Mouse (Mus musculus) heart, embryonic 13.5 days (tissue): Measurements from ENCODE around the gene Pacsin2. TPM values are rescaled to one million over a fixed set of nuclear protein-coding genes. Genes with fewer than 3 reads are reported as not detected.
A peak's percentile ranks its signal among the peaks of the same experiment; 100 is the strongest.
"Not testable (repeated sequence)": the region's sequence is repeated elsewhere in the genome, so short reads cannot be mapped to it uniquely, and the experiment has no call there.

Experiments
- ATAC-seq: fragments of 200-750 bp; cut with Nextera tagmentation; 2 replicates; pipeline ENCODE4 v1.8.0; 2017; ENCODE audit warnings: moderate TSS enrichment; ENCODE audit not compliant: insufficient number of reproducible peaks, low FRiP score, low TSS enrichment; ENCODE audit errors: extremely low read depth
- H3K27ac ChIP-seq: fragments of 300-500 bp; sonication (generic); replicated peaks from 2 replicates; pipeline ENCODE4 v1.5.1; 2015; ENCODE audit warnings: moderate library complexity, mild to moderate bottlenecking, inconsistent platforms
- H3K27me3 ChIP-seq: fragments of 300-500 bp; sonication (generic); replicated peaks from 2 replicates; pipeline ENCODE4 v1.6.1; 2015; ENCODE audit warnings: mild to moderate bottlenecking, inconsistent platforms
- H3K36me3 ChIP-seq: fragments of 300-500 bp; sonication (generic); 2 replicates; pipeline ENCODE4 v1.6.1; 2015; ENCODE audit warnings: mild to moderate bottlenecking, inconsistent platforms
- H3K4me1 ChIP-seq: fragments of 300-500 bp; sonication (generic); 2 replicates; pipeline ENCODE4 v1.6.1; 2015; ENCODE audit warnings: inconsistent platforms
- H3K4me2 ChIP-seq: fragments of 300-500 bp; sonication (generic); 2 replicates; pipeline ENCODE4 v1.6.1; 2015; ENCODE audit warnings: inconsistent platforms, mild to moderate bottlenecking, moderate library complexity
- H3K4me3 ChIP-seq: fragments of 300-500 bp; sonication (generic); 2 replicates; pipeline ENCODE4 v1.5.1; 2015; ENCODE audit warnings: moderate library complexity, mild to moderate bottlenecking, inconsistent platforms
- H3K9ac ChIP-seq: fragments of 300-500 bp; sonication (generic); 2 replicates; pipeline ENCODE4 v1.6.1; 2015; ENCODE audit warnings: inconsistent platforms, mild to moderate bottlenecking, moderate library complexity
- H3K9me3 ChIP-seq: fragments of 300-500 bp; sonication (generic); 2 replicates; pipeline ENCODE4 v1.6.1; 2016; ENCODE audit warnings: inconsistent platforms
- WGBS: fragments of 180-500 bp; shearing (Covaris S2); methylation state at CpG from one replicate; pipeline ENCODE4 v1.1.7; 2015; ENCODE audit warnings: mixed read lengths; 5-methylcytosine and 5-hydroxymethylcytosine counted together
- polyA plus RNA-seq: library from polyadenylated mRNA; unstranded; fragments of >200 nt; fragmentation: Nextera tagmentation; extraction: Ambion mirVana; gene quantifications from 2 replicates; pipeline ENCODE4 v1.2.1, GENCODE M21; 2015

Gene Pacsin2
- polyA plus RNA-seq, 1 experiment from 2014 or later, result 56.8 TPM

DNA sequence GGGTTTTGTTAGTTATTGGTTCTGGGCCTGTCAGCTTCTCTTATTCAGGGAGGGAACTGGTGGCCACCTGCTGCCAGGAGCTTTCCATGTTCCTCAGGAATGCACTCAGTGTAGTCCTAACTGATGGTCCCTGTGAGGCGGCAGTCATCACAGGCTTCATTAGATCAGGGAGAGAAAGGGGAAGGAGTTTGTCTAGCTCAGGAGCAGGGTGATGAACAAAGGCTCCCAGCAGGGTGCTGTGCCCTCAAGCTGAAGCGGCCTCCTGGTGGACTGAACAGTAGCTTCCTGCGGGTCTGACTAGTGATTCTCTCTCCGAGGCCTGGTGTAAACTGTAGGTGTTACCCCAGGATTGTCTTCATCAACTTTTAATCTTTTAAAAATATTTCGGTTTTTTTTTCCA is 61.4 kb downstream of the Pacsin2 start:
- Histone ChIP-seq H3K9ac (no peak overlapping the region), H3K36me3 (peaks cover 20% of the 10 kb centered on the region), H3K4me1 (peaks cover 42% of the 10 kb centered on the region), H3K9me3 (no peaks in the 10 kb centered on the region), H3K27me3 (no peaks in the 10 kb centered on the region), H3K27ac (no peak overlapping the region), H3K4me2 (no peak overlapping the region), H3K4me3 (no peak overlapping the region)
- WGBS, result 76% methylated on average over 5 of the region's 5 CpGs
- ATAC-seq, result no peak

DNA sequence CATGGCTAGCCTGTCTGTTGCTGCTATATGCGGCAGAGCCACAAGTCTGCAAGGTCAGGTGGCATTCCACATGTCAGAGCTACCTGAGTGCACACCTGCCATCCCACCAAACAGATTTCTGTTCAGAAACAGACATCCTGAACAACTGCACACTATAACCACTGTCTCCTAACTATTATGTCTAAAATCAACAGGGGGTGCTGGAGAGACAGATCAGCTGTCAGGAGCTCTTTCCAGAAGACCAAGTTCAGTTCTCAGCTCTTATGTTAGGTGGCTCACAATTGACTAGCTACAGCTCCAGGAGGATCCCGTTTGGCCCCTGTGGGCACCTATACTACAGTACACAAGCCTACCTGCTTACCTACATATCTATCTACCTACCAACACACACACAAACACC is 71.7 kb downstream of the Pacsin2 start:
- Histone ChIP-seq H3K9ac (no peak overlapping the region), H3K27ac (no peak overlapping the region), H3K27me3 (no peaks in the 10 kb centered on the region), H3K4me3 (no peak overlapping the region), H3K4me1 (peaks cover 15% of the 10 kb centered on the region), H3K36me3 (peaks cover 45% of the 10 kb centered on the region), H3K4me2 (no peak overlapping the region), H3K9me3 (no peaks in the 10 kb centered on the region)
- no peak for ATAC-seq
- 73% methylated on average over 2 of the region's 2 CpGs for WGBS

DNA sequence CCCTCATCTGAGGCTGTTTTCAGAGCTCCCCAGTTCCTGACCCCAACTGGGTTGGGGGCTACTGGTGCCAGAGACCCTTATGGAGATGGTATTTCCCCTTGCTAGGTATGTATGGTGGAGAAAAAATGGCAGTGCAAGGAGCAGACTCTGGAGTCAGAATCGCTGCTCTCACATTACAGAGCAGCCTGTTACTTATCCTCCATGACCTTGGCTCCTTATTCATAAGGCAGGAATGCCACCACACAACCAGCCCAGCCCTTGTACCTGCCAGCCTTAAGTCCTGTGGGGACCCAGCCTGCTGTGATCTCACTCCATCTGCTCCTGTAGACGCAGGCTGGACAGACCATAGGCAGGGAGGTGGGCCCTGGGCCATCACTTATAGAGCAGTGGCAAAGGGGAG is 76.5 kb downstream of the Pacsin2 start:
- Histone ChIP-seq H3K4me2 (no peak overlapping the region), H3K27me3 (no peaks in the 10 kb centered on the region), H3K4me1 (peaks cover 4% of the 10 kb centered on the region; the same call in 1 of the 2 replicates), H3K4me3 (no peak overlapping the region), H3K9me3 (no peaks in the 10 kb centered on the region), H3K36me3 (peaks cover 94% of the 10 kb centered on the region), H3K27ac (no peak overlapping the region), H3K9ac (no peak overlapping the region)
- ATAC-seq, result no peak
- WGBS, result 65% methylated on average over 2 of the region's 2 CpGs

DNA sequence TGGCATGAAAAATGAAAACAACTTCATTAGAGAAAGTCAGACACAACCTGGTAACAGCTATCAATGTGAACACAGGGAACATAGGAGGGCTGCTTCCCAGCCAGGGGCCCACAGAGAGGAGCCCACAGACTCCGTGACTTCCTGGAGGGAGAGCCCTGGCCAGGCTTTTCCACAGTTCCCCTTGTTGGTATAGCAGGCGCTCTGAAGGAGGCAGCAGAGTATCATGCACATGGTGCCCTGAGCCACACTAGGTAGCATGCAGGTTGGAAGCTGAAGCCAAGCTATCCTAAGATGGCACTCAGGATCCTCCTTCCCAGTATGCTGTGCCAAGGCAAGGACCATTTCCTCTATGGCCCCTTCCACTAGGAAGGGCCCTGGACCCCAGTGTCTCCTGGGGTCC is 80.8 kb downstream of the Pacsin2 start:
- H3K9me3 ChIP-seq, result no peaks in the 10 kb centered on the region
- peak overlapping the region; percentile 37 for H3K27ac ChIP-seq
- no peak overlapping the region for H3K4me2 ChIP-seq
- ATAC-seq, result no peak
- H3K4me1 ChIP-seq, result peaks cover 4% of the 10 kb centered on the region; the same call in 1 of the 2 replicates
- no peak overlapping the region for H3K4me3 ChIP-seq
- H3K27me3 ChIP-seq, result no peaks in the 10 kb centered on the region
- H3K36me3 ChIP-seq, result peaks cover 98% of the 10 kb centered on the region
- WGBS, result 80% methylated on average over 2 of the region's 2 CpGs
- no peak overlapping the region for H3K9ac ChIP-seq

DNA sequence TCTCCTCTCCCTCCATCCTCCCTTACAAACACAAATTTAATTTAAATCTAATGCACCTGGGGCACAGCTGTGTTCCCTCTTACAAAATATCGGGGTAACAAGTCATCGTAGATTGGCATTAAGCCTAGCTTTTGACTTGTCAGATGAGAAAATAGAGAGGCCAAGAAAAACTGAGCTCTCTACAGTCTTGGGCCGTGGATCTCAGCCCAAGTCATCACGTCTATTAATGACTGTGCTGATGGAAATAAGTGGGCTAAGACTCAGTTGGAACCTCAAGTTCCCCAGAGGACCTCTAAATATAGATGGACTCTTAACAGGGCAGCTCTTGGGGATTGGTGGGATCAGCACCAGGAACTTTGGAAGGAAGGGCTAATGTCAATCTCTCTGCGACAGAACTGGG is 81.3 kb downstream of the Pacsin2 start:
- H3K27ac ChIP-seq, result no peak overlapping the region
- H3K36me3 ChIP-seq, result peaks cover 98% of the 10 kb centered on the region
- H3K4me1 ChIP-seq, result peaks cover 4% of the 10 kb centered on the region; the same call in 1 of the 2 replicates
- H3K9me3 ChIP-seq, result no peaks in the 10 kb centered on the region
- H3K9ac ChIP-seq, result no peak overlapping the region
- H3K4me3 ChIP-seq, result no peak overlapping the region
- no peak overlapping the region for H3K4me2 ChIP-seq
- ATAC-seq, result no peak
- H3K27me3 ChIP-seq, result no peaks in the 10 kb centered on the region
- 69% methylated on average over 5 of the region's 5 CpGs for WGBS

DNA sequence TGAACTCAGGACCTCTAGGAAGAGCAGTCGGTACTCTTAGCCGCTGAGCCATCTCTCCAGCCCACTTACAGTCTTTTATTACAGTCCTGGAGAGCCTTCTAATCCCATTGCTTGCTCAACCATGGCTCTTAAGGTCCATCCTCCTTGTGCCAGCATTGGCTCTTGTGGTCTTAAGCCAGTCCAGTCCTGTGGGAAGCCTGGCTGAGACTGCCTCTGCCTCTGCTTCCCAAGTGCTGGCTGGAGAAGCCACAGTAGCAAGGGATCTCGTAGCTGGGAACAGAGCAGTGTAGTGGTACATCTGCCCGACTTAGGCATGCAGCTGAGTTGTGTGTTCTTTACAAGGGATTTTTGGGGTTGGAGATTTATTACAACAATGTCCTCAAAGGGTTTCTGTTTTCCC is 81.9 kb downstream of the Pacsin2 start:
- no peaks in the 10 kb centered on the region for H3K27me3 ChIP-seq
- no peak overlapping the region for H3K9ac ChIP-seq
- ATAC-seq, result no peak
- 94% methylated on average over 4 of the region's 4 CpGs for WGBS
- no peak overlapping the region for H3K4me2 ChIP-seq
- H3K9me3 ChIP-seq, result no peaks in the 10 kb centered on the region
- H3K4me1 ChIP-seq, result no peaks in the 10 kb centered on the region
- H3K27ac ChIP-seq, result no peak overlapping the region
- no peak overlapping the region for H3K4me3 ChIP-seq
- H3K36me3 ChIP-seq, result peaks cover 98% of the 10 kb centered on the region

DNA sequence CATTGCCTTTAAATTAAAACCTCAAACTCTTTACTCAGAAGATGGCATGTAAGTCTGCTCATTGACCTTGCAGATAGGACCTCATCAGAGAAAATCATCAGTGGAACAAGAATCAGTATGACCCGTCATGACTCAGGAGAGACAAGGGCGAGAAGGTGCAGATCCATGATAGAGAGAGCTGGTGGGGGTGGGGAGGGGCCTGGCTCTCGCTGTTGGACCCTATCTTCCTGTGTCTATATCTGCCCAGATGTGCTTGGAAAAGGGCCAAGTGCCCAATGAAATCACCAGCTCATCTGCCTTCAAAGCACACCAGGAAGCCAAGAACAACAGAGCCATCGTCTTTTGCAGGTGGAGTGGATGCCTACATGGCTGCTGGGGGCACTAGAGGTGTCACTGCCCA is 87.3 kb downstream of the Pacsin2 start:
- Histone ChIP-seq H3K9ac (no peak overlapping the region), H3K9me3 (no peaks in the 10 kb centered on the region), H3K4me2 (no peak overlapping the region), H3K4me3 (no peak overlapping the region), H3K4me1 (peaks cover 16% of the 10 kb centered on the region), H3K27ac (no peak overlapping the region), H3K36me3 (peaks cover 79% of the 10 kb centered on the region), H3K27me3 (no peaks in the 10 kb centered on the region)
- 47% methylated on average over 4 of the region's 4 CpGs for WGBS
- ATAC-seq, result no peak

DNA sequence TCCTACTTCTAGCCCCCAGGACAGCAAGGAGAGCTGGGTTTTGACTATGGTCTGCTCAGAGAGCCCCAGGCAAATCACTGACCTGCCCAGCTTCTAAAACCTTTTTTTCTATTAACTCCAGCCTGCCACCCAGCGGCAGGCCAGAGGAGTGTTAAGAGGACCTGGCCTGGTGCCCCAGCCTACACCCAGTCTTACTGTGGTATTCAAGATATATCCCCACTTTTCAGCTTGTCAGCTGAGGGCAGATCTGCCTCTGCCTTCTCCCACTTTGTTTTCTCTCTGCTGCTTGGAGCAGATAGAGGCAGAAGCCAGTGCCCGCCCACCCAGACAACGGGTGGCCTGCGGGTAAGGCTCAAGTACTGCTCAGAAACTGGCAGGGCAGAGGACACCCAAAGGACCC is 89.3 kb downstream of the Pacsin2 start:
- ATAC-seq, result no peak
- Histone ChIP-seq H3K36me3 (peaks cover 65% of the 10 kb centered on the region), H3K9ac (no peak overlapping the region), H3K4me1 (peaks cover 16% of the 10 kb centered on the region), H3K27ac (0 out of 2 replicates have a peak overlapping the region, but pooled peaks have one; percentile 40), H3K27me3 (no peaks in the 10 kb centered on the region), H3K4me2 (no peak overlapping the region), H3K4me3 (no peak overlapping the region), H3K9me3 (no peaks in the 10 kb centered on the region)
- WGBS, result 53% methylated on average over 4 of the region's 4 CpGs

DNA sequence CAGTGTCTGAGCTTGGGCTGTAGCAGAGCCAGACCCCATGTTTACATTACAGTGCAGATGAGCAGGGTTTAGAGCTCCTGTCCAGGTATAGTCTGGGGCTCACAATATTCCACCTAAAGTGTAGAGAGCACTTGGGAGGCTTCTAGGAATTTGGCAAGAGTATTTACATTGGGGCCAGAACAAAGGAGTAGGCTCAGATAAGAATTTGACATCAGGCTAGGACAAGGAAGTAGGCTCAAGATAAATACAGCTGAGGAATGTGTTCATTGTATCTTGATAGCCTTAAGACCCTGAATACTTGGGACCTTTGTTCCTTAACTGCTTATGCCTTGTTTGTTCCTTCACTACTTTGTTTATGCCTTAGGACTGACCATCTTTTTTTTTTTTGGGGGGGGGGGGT is 90.3 kb downstream of the Pacsin2 start:
- Histone ChIP-seq H3K4me3 (no peak overlapping the region), H3K27me3 (no peaks in the 10 kb centered on the region), H3K9me3 (no peaks in the 10 kb centered on the region), H3K9ac (no peak overlapping the region), H3K4me1 (peaks cover 16% of the 10 kb centered on the region), H3K4me2 (no peak overlapping the region), H3K36me3 (peaks cover 54% of the 10 kb centered on the region), H3K27ac (no peak overlapping the region)
- no peak for ATAC-seq

DNA sequence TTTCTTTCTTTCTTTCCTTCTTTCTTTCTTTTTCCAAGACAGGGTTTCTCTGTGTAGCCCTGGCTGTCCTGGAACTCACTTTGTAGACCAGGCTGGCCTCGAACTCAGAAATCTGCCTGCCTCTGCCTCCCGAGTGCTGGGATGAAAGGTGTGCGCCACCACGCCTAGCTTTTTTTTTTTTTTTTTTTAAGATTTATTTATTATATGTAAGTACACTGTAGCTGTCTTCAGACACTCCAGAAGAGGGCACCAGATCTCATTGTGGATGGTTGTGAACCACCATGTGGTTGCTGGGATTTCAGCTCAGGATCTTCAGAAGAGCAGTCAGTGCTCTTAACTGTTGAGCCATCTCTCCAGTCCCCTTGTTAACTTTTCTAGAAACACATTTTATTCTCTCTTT is 95.7 kb downstream of the Pacsin2 start:
- H3K27me3 ChIP-seq, result not testable (repeated sequence)
- 87% methylated on average over 4 of the region's 4 CpGs for WGBS

DNA sequence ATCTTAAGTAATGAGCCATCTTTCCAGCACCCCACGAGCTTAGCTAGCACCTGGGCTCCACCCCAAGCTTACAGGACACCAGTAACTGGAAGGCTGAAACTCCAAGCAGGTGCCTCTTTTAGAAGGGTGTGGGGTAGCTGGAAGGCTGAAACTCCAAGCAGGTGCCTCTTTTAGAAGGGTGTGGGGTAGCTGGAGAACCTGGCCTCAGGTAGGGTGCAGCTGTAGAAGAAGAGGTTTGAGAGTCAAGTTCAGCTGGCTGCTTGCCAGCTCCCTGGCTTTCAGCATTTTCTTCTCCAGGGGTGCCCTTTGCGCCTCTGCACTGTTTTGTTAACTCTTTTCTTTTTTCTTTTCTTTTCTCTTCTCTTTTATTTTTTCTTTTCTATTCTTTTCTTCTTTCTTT is 96.1 kb downstream of the Pacsin2 start:
- no peak overlapping the region for H3K4me2 ChIP-seq
- H3K4me1 ChIP-seq, result peaks cover 20% of the 10 kb centered on the region
- H3K9me3 ChIP-seq, result no peaks in the 10 kb centered on the region
- H3K4me3 ChIP-seq, result no peak overlapping the region
- peaks cover 15% of the 10 kb centered on the region; the same call in 1 of the 2 replicates for H3K36me3 ChIP-seq
- peaks cover 6% of the 10 kb centered on the region; the same call in 1 of the 2 replicates for H3K27me3 ChIP-seq
- no peak overlapping the region for H3K27ac ChIP-seq
- H3K9ac ChIP-seq, result no peak overlapping the region
- 83% methylated on average over 2 of the region's 2 CpGs for WGBS
- no peak for ATAC-seq

More for the DNA sequence above, 95.7 kb downstream of the Pacsin2 start:
- not testable (repeated sequence) for H3K4me2 ChIP-seq, H3K27ac ChIP-seq, H3K9ac ChIP-seq, H3K9me3 ChIP-seq, H3K4me3 ChIP-seq, ATAC-seq
- Histone ChIP-seq H3K4me1 (peaks cover 20% of the 10 kb centered on the region), H3K36me3 (peaks cover 19% of the 10 kb centered on the region)

DNA sequence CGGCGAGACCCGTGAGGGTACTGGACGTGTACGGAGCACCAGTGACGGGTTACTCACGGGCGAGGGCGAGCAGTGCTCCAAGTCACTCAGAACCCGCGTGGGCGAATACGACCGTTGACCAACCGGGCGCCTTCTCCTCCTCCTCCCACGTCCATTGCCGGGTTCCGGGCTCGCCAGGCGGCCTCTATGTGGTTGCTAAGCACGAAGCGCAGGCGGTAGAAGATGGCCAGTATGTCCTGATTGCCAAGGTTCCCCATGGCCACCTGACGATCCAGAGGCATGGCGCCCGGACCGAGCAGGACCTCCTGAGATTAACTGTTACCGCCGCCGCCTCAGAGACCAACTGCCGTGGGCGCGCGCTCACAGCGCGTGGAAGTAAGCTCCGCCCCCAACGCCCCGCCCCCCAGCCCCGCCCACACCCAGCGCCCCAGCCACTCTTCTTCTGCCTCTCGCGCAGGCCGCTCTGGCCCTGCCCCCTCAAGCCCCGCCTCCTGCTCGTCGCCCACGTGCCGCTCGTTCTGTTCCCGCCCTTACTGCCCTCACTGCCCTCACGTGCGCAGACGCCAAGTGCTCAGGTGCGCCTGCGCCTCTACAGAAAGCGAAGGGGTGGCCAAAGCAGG is 97.4 kb downstream of the Pacsin2 start:
- H3K36me3 ChIP-seq, result peaks cover 3% of the 10 kb centered on the region; the same call in 1 of the 2 replicates
- H3K9me3 ChIP-seq, result no peaks in the 10 kb centered on the region
- peak overlapping the region; percentile 53 for H3K4me3 ChIP-seq
- peaks cover 20% of the 10 kb centered on the region for H3K4me1 ChIP-seq
- peak; percentile 85 for ATAC-seq
- 13% methylated on average over 58 of the region's 58 CpGs for WGBS
- H3K4me2 ChIP-seq, result peak overlapping the region; percentile 82
- H3K9ac ChIP-seq, result peak overlapping the region; percentile 62
- peaks cover 6% of the 10 kb centered on the region; the same call in 1 of the 2 replicates for H3K27me3 ChIP-seq
- H3K27ac ChIP-seq, result no peak overlapping the region
